Mouse (Mus musculus) lung, embryonic 16.5 days (tissue): ENCODE results near the gene Trib2. TPM values are rescaled to one million over a fixed set of nuclear protein-coding genes. Genes with fewer than 3 reads are reported as not detected.

Experiments used
- ATAC-seq: fragments of 200-750 bp; cut with Nextera tagmentation; 2 replicates; pipeline ENCODE4 v1.8.0; 2017; ENCODE audit warnings: low read depth, mild to moderate bottlenecking, moderate library complexity
- H3K27ac ChIP-seq: fragments of 300-500 bp; sonication (generic); 2 replicates; pipeline ENCODE4 v1.5.1; 2014; ENCODE audit warnings: mild to moderate bottlenecking, control low read depth, low read length
- H3K27me3 ChIP-seq: fragments of 300-500 bp; sonication (generic); 2 replicates; pipeline ENCODE4 v1.6.1; 2014; ENCODE audit warnings: low read depth, low read length, mixed read lengths; ENCODE audit not compliant: control insufficient read depth, insufficient read depth
- H3K36me3 ChIP-seq: fragments of 300-500 bp; sonication (generic); 2 replicates; pipeline ENCODE4 v1.6.1; 2014; ENCODE audit warnings: low read length; ENCODE audit not compliant: control insufficient read depth, insufficient read depth
- H3K4me1 ChIP-seq: fragments of 300-500 bp; sonication (generic); replicated peaks from 2 replicates; pipeline ENCODE4 v1.6.1; 2014; ENCODE audit warnings: low read length, mixed read lengths; ENCODE audit not compliant: control insufficient read depth, insufficient read depth
- H3K4me2 ChIP-seq: fragments of 300-500 bp; sonication (generic); 2 replicates; pipeline ENCODE4 v1.6.1; 2014; ENCODE audit warnings: low read depth, low read length, control low read depth
- H3K4me3 ChIP-seq: fragments of 300-500 bp; sonication (generic); 2 replicates; pipeline ENCODE4 v1.5.1; 2014; ENCODE audit warnings: mild to moderate bottlenecking, low read length, control low read depth
- H3K9ac ChIP-seq: fragments of 300-500 bp; sonication (generic); 2 replicates; pipeline ENCODE4 v1.6.1; 2014; ENCODE audit warnings: low read length, control low read depth
- H3K9me3 ChIP-seq: fragments of 300-500 bp; sonication (generic); 2 replicates; pipeline ENCODE4 v1.6.1; 2016; ENCODE audit warnings: low read length; ENCODE audit not compliant: control insufficient read depth
- WGBS: fragments of 180-500 bp; shearing (Covaris S2); extraction: QIAGEN DNeasy Blood & Tissue Kit; methylation state at CpG from one replicate; pipeline ENCODE4 v1.1.7; 2014; 5-methylcytosine and 5-hydroxymethylcytosine counted together
- polyA plus RNA-seq: library from polyadenylated mRNA; unstranded; fragments of >200 nt; fragmentation: Nextera tagmentation; extraction: Ambion mirVana; gene quantifications from 2 replicates; pipeline ENCODE4 v1.2.1, GENCODE M21; 2015

The Trib2 gene
- polyA plus RNA-seq, 1 experiment from 2014 or later: 25.1 TPM

GRCm38 (mm10) chr12:15798019-15798418, 18.7 kb downstream of the Trib2 start:
- ATAC-seq: peak; percentile 72
- 40% methylated on average over 7 of the region's 7 CpGs for WGBS
- peaks cover 12% of the 10 kb centered on the region for H3K4me1 ChIP-seq

GRCm38 (mm10) chr12:15795886-15796285, 20.8 kb downstream of the Trib2 start:
- Histone ChIP-seq H3K4me2 (no peak overlapping the region), H3K36me3 (peaks cover 9% of the 10 kb centered on the region), H3K27me3 (no peaks in the 10 kb centered on the region), H3K4me3 (no peak overlapping the region), H3K9ac (no peak overlapping the region), H3K9me3 (no peaks in the 10 kb centered on the region), H3K4me1 (peaks cover 8% of the 10 kb centered on the region), H3K27ac (no peak overlapping the region)
- no peak for ATAC-seq
- WGBS: 77% methylated on average over 3 of the region's 3 CpGs

More at GRCm38 (mm10) chr12:15798019-15798418, 18.7 kb downstream of the Trib2 start:
- Histone ChIP-seq H3K4me3 (no peak overlapping the region), H3K36me3 (peaks cover 13% of the 10 kb centered on the region), H3K27ac (no peak overlapping the region), H3K9ac (no peak overlapping the region), H3K27me3 (no peaks in the 10 kb centered on the region), H3K9me3 (no peaks in the 10 kb centered on the region), H3K4me2 (no peak overlapping the region)

- Histone ChIP-seq H3K4me2 (no peak overlapping the region), H3K36me3 (peaks cover 9% of the 10 kb centered on the region), H3K9ac (no peak overlapping the region), H3K27me3 (no peaks in the 10 kb centered on the region), H3K27ac (no peak overlapping the region), H3K4me3 (no peak overlapping the region), H3K4me1 (no peaks in the 10 kb centered on the region; the same call in 1 of the 2 replicates), H3K9me3 (no peaks in the 10 kb centered on the region)
- ATAC-seq: no peak
- 89% methylated on average over 8 of the region's 8 CpGs for WGBS
Observed at GRCm38 (mm10) chr12:15793336-15793735, 23.4 kb downstream of the Trib2 start.

- H3K36me3 ChIP-seq: peaks cover 6% of the 10 kb centered on the region
- no peak overlapping the region for H3K9ac ChIP-seq
- H3K4me1 ChIP-seq: no peaks in the 10 kb centered on the region
- 72% methylated on average over 2 of the region's 2 CpGs for WGBS
- H3K27me3 ChIP-seq: no peaks in the 10 kb centered on the region
- no peak overlapping the region for H3K4me3 ChIP-seq
- ATAC-seq: no peak
- H3K27ac ChIP-seq: no peak overlapping the region
- no peak overlapping the region for H3K4me2 ChIP-seq
- no peaks in the 10 kb centered on the region for H3K9me3 ChIP-seq
Observed at GRCm38 (mm10) chr12:15790181-15790580, 26.5 kb downstream of the Trib2 start.

- H3K36me3 ChIP-seq: no peaks in the 10 kb centered on the region
- no peak overlapping the region for H3K4me3 ChIP-seq
- no peaks in the 10 kb centered on the region for H3K9me3 ChIP-seq
- H3K4me2 ChIP-seq: no peak overlapping the region
- H3K4me1 ChIP-seq: 0 out of 2 replicates have a peak, but pooled peaks cover 2% of the 10 kb centered on the region
- H3K27me3 ChIP-seq: no peaks in the 10 kb centered on the region
- ATAC-seq: 0 out of 2 replicates have a peak, but pooled peaks have one; percentile 15
- H3K27ac ChIP-seq: no peak overlapping the region
- no peak overlapping the region for H3K9ac ChIP-seq
Observed at GRCm38 (mm10) chr12:15777047-15777446, 39.7 kb downstream of the Trib2 start.

GRCm38 (mm10) chr12:15771686-15772085, 45.0 kb downstream of the Trib2 start:
- H3K27me3 ChIP-seq: no peaks in the 10 kb centered on the region
- no peaks in the 10 kb centered on the region for H3K36me3 ChIP-seq
- no peak for ATAC-seq
- no peaks in the 10 kb centered on the region for H3K4me1 ChIP-seq
- 68% methylated on average over 6 of the region's 6 CpGs for WGBS
- H3K9ac ChIP-seq: no peak overlapping the region
- no peaks in the 10 kb centered on the region for H3K9me3 ChIP-seq
- no peak overlapping the region for H3K4me3 ChIP-seq
- no peak overlapping the region for H3K4me2 ChIP-seq
- no peak overlapping the region for H3K27ac ChIP-seq

- peak; percentile 31; the same call in 1 of the 2 replicates for ATAC-seq
- no peaks in the 10 kb centered on the region for H3K27me3 ChIP-seq
- H3K4me3 ChIP-seq: no peak overlapping the region
- no peaks in the 10 kb centered on the region for H3K4me1 ChIP-seq
- no peak overlapping the region for H3K4me2 ChIP-seq
- H3K36me3 ChIP-seq: no peaks in the 10 kb centered on the region
- no peak overlapping the region for H3K27ac ChIP-seq
- WGBS: 70% methylated on average over 3 of the region's 3 CpGs
- H3K9me3 ChIP-seq: no peaks in the 10 kb centered on the region
- no peak overlapping the region for H3K9ac ChIP-seq
Observed at GRCm38 (mm10) chr12:15768536-15768935, 48.2 kb downstream of the Trib2 start.

- 70% methylated on average over 12 of the region's 12 CpGs for WGBS
- H3K9me3 ChIP-seq: no peaks in the 10 kb centered on the region
Observed at GRCm38 (mm10) chr12:15765996-15766395, 50.7 kb downstream of the Trib2 start.

GRCm38 (mm10) chr12:15765238-15765637, 51.5 kb downstream of the Trib2 start:
- ATAC-seq: no peak
- no peak overlapping the region for H3K4me3 ChIP-seq
- H3K4me2 ChIP-seq: no peak overlapping the region
- no peaks in the 10 kb centered on the region for H3K27me3 ChIP-seq
- 32% methylated on average over 1 of the region's 1 CpGs for WGBS
- no peak overlapping the region for H3K27ac ChIP-seq
- H3K9me3 ChIP-seq: no peaks in the 10 kb centered on the region
- no peak overlapping the region for H3K9ac ChIP-seq
- H3K4me1 ChIP-seq: no peaks in the 10 kb centered on the region
- no peaks in the 10 kb centered on the region for H3K36me3 ChIP-seq

More at GRCm38 (mm10) chr12:15765996-15766395, 50.7 kb downstream of the Trib2 start:
- Histone ChIP-seq H3K27ac (no peak overlapping the region), H3K27me3 (no peaks in the 10 kb centered on the region), H3K36me3 (no peaks in the 10 kb centered on the region), H3K4me3 (no peak overlapping the region), H3K4me2 (no peak overlapping the region), H3K9ac (no peak overlapping the region), H3K4me1 (no peaks in the 10 kb centered on the region)
- ATAC-seq: peak; percentile 97
